ENCODE assay signal across 9 mouse cellular contexts in the genomic region with DNA sequence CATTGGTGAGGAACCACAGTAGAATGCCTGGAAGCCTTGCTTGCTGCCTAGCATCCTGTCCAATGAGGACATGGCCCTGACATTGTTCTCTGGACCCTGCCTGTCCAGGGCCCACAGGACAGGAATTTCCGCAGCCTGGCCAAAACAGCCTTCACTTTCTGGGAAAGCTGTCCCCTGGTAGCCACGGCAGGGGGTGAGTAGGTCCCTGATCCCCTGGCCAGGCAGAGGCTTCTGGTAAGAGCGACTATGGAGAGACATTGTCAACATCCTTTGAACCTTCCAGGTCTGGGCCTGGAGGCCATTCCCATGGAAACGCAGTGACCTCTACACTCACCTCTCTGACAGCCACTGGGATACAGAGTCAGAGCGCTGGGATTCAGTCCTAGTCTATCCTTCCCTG. TPM values are rescaled to one million over a fixed set of nuclear protein-coding genes. Genes with fewer than 3 reads are reported as not detected.
DNase-seq lines count a peak whose midpoint lies in the region; ATAC-seq lines count a peak whose summit lies in the region.
"Had no signal": no experiment of that assay in that cellular context is flagged by ENCODE, and none has a peak within 500 bp of the region (broad histone marks: within the 10 kb centered on the region; RNA-seq: fewer than 3 reads in every experiment).

No protein-coding gene starts in this region.

- H3K27ac ChIP-seq in lung, embryonic 16.5 days (ENCODE audit: low read length), result 0 out of 2 replicates have a peak overlapping the region, but pooled peaks have one; percentile 13
- peak overlapping the region; percentile 80 for H3K27ac ChIP-seq in heart, embryonic 13.5 days (replicated peaks)
- H3K27ac ChIP-seq in forebrain, embryonic 11.5 days (ENCODE audit: low read depth, low read length), result no peak overlapping the region
- H3K27ac ChIP-seq: neural tube, embryonic 12.5 days had no signal

- peaks cover 16% of the 10 kb centered on the region; the same call in 1 of the 2 replicates for H3K36me3 ChIP-seq in lung, embryonic 16.5 days (ENCODE audit: control insufficient read depth, insufficient read depth, low read length)
- H3K36me3 ChIP-seq in heart, embryonic 13.5 days, result peaks cover 33% of the 10 kb centered on the region
- H3K36me3 ChIP-seq in forebrain, embryonic 11.5 days (ENCODE audit: control insufficient read depth, insufficient read depth, low read length), result peaks cover 4% of the 10 kb centered on the region; the same call in 1 of the 2 replicates

- WGBS in lung, embryonic 16.5 days, result 41% methylated on average over 5 of the region's 5 CpGs
- 48% methylated on average over 5 of the region's 5 CpGs for WGBS in heart, embryonic 13.5 days
- WGBS in forebrain, embryonic 11.5 days, result 50% methylated on average over 5 of the region's 5 CpGs

- no peak overlapping the region for H3K4me2 ChIP-seq in lung, embryonic 16.5 days (ENCODE audit: low read depth, low read length)
- H3K4me2 ChIP-seq in heart, embryonic 13.5 days, result no peak overlapping the region
- no peak overlapping the region for H3K4me2 ChIP-seq in forebrain, embryonic 11.5 days (ENCODE audit: low read depth, low read length, severe bottlenecking)
- H3K4me2 ChIP-seq: neural tube, embryonic 12.5 days had no signal

- DNase-seq in lung, postnatal 4 days, result no peak
- DNase-seq in kidney, postnatal 14 days, result peak; percentile 58
- DNase-seq in yolk sac, embryonic 10.5 days (ENCODE audit: low spot score), result peak; percentile 65
- no peak for DNase-seq in forebrain, embryonic 11.5 days (ENCODE audit: low spot score)
- no peak for DNase-seq in urinary bladder, adult 18-20 months (ENCODE audit: low spot score in 2 of 2)
- DNase-seq: cerebellum, postnatal 14 days had no signal

- no peak for ATAC-seq in lung, embryonic 16.5 days (ENCODE audit: low read depth)
- ATAC-seq in heart, embryonic 13.5 days (ENCODE audit: extremely low read depth, insufficient number of reproducible peaks, low FRiP score, low TSS enrichment), result no peak
- no peak for ATAC-seq in forebrain, embryonic 11.5 days (replicated peaks; ENCODE audit: low FRiP score)

- peaks cover 18% of the 10 kb centered on the region for H3K4me1 ChIP-seq in lung, embryonic 16.5 days (replicated peaks; ENCODE audit: control insufficient read depth, insufficient read depth, low read length)
- peaks cover 32% of the 10 kb centered on the region for H3K4me1 ChIP-seq in heart, embryonic 13.5 days
- no peaks in the 10 kb centered on the region for H3K4me1 ChIP-seq in forebrain, embryonic 11.5 days (replicated peaks; ENCODE audit: control insufficient read depth, insufficient read depth, low read length)
- H3K4me1 ChIP-seq: neural tube, embryonic 12.5 days had no signal

- no peak overlapping the region for H3K4me3 ChIP-seq in lung, embryonic 16.5 days (ENCODE audit: low read length)
- H3K4me3 ChIP-seq in heart, embryonic 13.5 days, result no peak overlapping the region
- H3K4me3 ChIP-seq in forebrain, embryonic 11.5 days (ENCODE audit: low read depth, low read length), result no peak overlapping the region
- H3K4me3 ChIP-seq: neural tube, embryonic 12.5 days had no signal

- no peaks in the 10 kb centered on the region for H3K9me3 ChIP-seq in lung, embryonic 16.5 days (ENCODE audit: control insufficient read depth, low read length)
- H3K9me3 ChIP-seq in heart, embryonic 13.5 days, result no peaks in the 10 kb centered on the region
- no peaks in the 10 kb centered on the region for H3K9me3 ChIP-seq in forebrain, embryonic 11.5 days (ENCODE audit: control insufficient read depth, low read length)
- H3K9me3 ChIP-seq: neural tube, embryonic 12.5 days had no signal

- no peak overlapping the region for H3K9ac ChIP-seq in lung, embryonic 16.5 days (ENCODE audit: low read length)
- H3K9ac ChIP-seq in heart, embryonic 13.5 days, result peak overlapping the region; percentile 12; the same call in 1 of the 2 replicates
- H3K9ac ChIP-seq in forebrain, embryonic 11.5 days (ENCODE audit: low read length), result no peak overlapping the region
- H3K9ac ChIP-seq: neural tube, embryonic 12.5 days had no signal

- no peaks in the 10 kb centered on the region for H3K27me3 ChIP-seq in lung, embryonic 16.5 days (ENCODE audit: control insufficient read depth, insufficient read depth, low read depth, low read length)
- H3K27me3 ChIP-seq in heart, embryonic 13.5 days (replicated peaks), result no peaks in the 10 kb centered on the region
- H3K27me3 ChIP-seq in forebrain, embryonic 11.5 days (ENCODE audit: control insufficient read depth, insufficient read depth, low read length), result no peaks in the 10 kb centered on the region
- H3K27me3 ChIP-seq: neural tube, embryonic 12.5 days had no signal

RNA-seq across cellular contexts. Expression of gene Txn2, which starts 16.8 kb away (rescaled TPM):
- polyA plus RNA-seq in lung, embryonic 16.5 days (2015; fragmentation: Nextera tagmentation; extraction: Ambion mirVana), result 182 and 185 TPM in 2 replicates
- polyA plus RNA-seq in heart, embryonic 13.5 days (2015; fragmentation: Nextera tagmentation; extraction: Ambion mirVana), result 248 and 278 TPM in 2 replicates
- 232 and 267 TPM in 2 replicates for polyA plus RNA-seq in forebrain, embryonic 11.5 days (2014; fragmentation: Nextera tagmentation; extraction: Ambion mirVana)

RNA-seq across cellular contexts. Expression of gene Foxred2, which starts 44.5 kb away (rescaled TPM):
- 2.7 and 3.7 TPM in 2 replicates for polyA plus RNA-seq in lung, embryonic 16.5 days (2015; fragmentation: Nextera tagmentation; extraction: Ambion mirVana)
- 1.0 and 1.1 TPM in 2 replicates for polyA plus RNA-seq in heart, embryonic 13.5 days (2015; fragmentation: Nextera tagmentation; extraction: Ambion mirVana)
- 9.1 TPM in 2 replicates for polyA plus RNA-seq in forebrain, embryonic 11.5 days (2014; fragmentation: Nextera tagmentation; extraction: Ambion mirVana)

RNA-seq across cellular contexts. Expression of gene Eif3d, which starts 58.6 kb away (rescaled TPM):
- 166 and 170 TPM in 2 replicates for polyA plus RNA-seq in lung, embryonic 16.5 days (2015; fragmentation: Nextera tagmentation; extraction: Ambion mirVana)
- 134 and 143 TPM in 2 replicates for polyA plus RNA-seq in heart, embryonic 13.5 days (2015; fragmentation: Nextera tagmentation; extraction: Ambion mirVana)
- 243 and 275 TPM in 2 replicates for polyA plus RNA-seq in forebrain, embryonic 11.5 days (2014; fragmentation: Nextera tagmentation; extraction: Ambion mirVana)

Comparison
In these comparisons a context has a peak if more than half of its experiments do, and no peak if none do; other contexts are left out.
1. DNase-seq: peak in kidney, postnatal 14 days (single experiment) and yolk sac, embryonic 10.5 days (single experiment); none in lung, postnatal 4 days (0 of 2), forebrain, embryonic 11.5 days (single experiment) and urinary bladder, adult 18-20 months (0 of 2).